Comparison of ENCODE assay signal across 1 mouse cellular context in genomic region chr12:73123093-73124041, GRCm38 (mm10).
A peak's percentile ranks its signal among the peaks of the same experiment; 100 is the strongest.
TF ChIP-seq lines count a peak whose summit lies in the region.

TSS of gene Mnat1 (plus strand) at chr12:73123717.

TF ChIP-seq in MEL, 35 proteins besides CTCF, POLR2A, EP300 and RAD21 (continued from another document):
- peak; percentile 77 for TF ChIP-seq NELFE (IDR thresholded peaks at IDR 0.05; ENCODE audit: low read depth, low read length)
- no peak for TF ChIP-seq MAFK (IDR thresholded peaks at IDR 0.05; ENCODE audit: borderline replicate concordance, low read depth, low read length)
- TF ChIP-seq E2F4 (IDR thresholded peaks at IDR 0.05; ENCODE audit: borderline replicate concordance, low read depth, low read length): no peak
- TF ChIP-seq ZNF384 (IDR thresholded peaks at IDR 0.05; ENCODE audit: low read depth, low read length): peak; percentile 44; the same call in 1 of the 2 replicates
- TF ChIP-seq MYC (IDR thresholded peaks at IDR 0.05; ENCODE audit: low read depth, low read length): no peak
